Mouse (Mus musculus) cortical plate, adult 2 months (tissue): ENCODE measurements around the gene Slx1b.

ENCODE experiments used
- CTCF ChIP-seq: fragments of 200-500 bp; IDR thresholded peaks from 2 replicates; pipeline ENCODE4 v1.5.1; 2011; ENCODE audit warnings: mild to moderate bottlenecking, control low read depth, low read length; ENCODE audit not compliant: insufficient read depth; ENCODE audit errors: extremely low read depth
- POLR2A ChIP-seq: fragments of 200-500 bp; IDR thresholded peaks from 2 replicates; pipeline ENCODE4 v1.6.1; 2011; ENCODE audit warnings: mild to moderate bottlenecking, low read length, control low read depth; ENCODE audit not compliant: insufficient read depth; ENCODE audit errors: extremely low read depth

- TF ChIP-seq POLR2A: no peak
- TF ChIP-seq CTCF: no peak
Observed at GRCm38 (mm10) chr7:126741452-126741851, 45.9 kb upstream of the Slx1b start.
